Mouse (Mus musculus): Measurements from ENCODE around the gene Znrf3. TPM values are rescaled to one million over a fixed set of nuclear protein-coding genes. Genes with fewer than 3 reads are reported as not detected.

The Znrf3 gene
- polyA plus RNA-seq, 1 experiment = 13.0 TPM

DNA sequence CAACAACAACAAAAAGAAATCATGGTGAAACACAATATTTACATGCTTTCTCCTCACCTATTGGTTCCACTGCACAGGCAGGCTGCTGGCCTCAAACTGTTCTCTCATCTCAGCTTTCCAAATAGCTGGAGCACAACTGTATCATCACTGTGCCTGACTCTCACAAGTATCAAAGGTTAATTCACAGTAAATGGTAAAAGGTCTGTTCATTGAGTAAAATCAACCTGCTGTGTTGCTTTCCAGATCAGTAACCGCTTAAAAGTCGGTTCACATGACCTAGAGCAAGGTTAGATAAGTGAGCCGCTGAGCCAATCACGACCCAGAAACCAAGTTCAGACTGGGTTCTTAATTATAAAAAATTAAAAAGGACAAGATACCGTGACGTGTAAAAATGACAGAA lies 186.6 kb downstream of the Znrf3 start:
- no peaks in the 10 kb centered on the region for H3K27me3 ChIP-seq (ENCODE audit: control insufficient read depth, insufficient read depth, low read length)
- H3K27ac ChIP-seq (ENCODE audit: control insufficient read depth, insufficient read depth, low read depth, low read length) = no peak overlapping the region
- no peak for TF ChIP-seq CTCF (IDR thresholded peaks at IDR 0.05; ENCODE audit: control insufficient read depth, insufficient read depth, insufficient replicate concordance, low read depth, low read length)
- no peak for TF ChIP-seq POLR2A (IDR thresholded peaks at IDR 0.05; ENCODE audit: control insufficient read depth, low read depth, low read length)
- peaks cover 24% of the 10 kb centered on the region for H3K4me1 ChIP-seq (ENCODE audit: control insufficient read depth, insufficient read depth, low read length)
- no peaks in the 10 kb centered on the region for H3K36me3 ChIP-seq (ENCODE audit: control insufficient read depth, insufficient read depth, low read length)
- H3K4me3 ChIP-seq (ENCODE audit: control insufficient read depth, low read depth, low read length) = no peak overlapping the region

DNA sequence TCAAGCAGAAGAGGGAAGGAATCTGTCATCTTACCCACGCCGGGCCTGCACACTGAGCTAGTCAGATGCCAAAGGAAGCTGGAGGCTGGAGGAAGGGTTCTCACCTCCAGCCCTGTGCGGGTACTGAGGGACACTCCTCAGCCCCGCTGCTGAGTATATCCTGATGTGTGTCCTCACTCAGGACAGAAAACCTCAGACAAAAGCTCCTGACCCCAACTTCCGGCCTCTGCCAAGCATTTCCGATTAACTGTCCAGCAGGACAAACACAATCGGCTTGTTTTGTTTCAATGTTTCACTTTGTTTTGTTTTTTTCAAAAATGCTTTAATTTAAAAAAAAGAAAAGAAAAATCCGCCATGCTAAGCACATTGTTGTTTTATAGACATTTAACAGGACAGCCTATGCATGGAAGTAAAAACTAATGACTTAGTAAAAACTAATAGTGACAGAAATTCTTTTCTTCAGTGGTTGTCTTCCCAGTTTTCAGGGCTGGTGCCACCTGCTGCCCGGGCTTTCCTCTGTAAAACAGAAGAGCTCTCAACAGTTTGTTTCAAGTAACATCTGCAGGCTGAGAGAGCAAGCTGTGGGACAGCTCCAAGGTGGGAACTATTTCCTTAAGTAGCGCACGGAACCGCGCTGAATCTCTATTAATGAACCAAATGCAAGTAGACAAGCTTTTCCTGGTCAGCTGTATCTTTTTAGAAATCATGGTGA lies 187.3 kb downstream of the Znrf3 start:
- no peaks in the 10 kb centered on the region for H3K36me3 ChIP-seq (ENCODE audit: control insufficient read depth, insufficient read depth, low read length)
- H3K4me1 ChIP-seq (ENCODE audit: control insufficient read depth, insufficient read depth, low read length) = peaks cover 23% of the 10 kb centered on the region
- TF ChIP-seq POLR2A (IDR thresholded peaks at IDR 0.05; ENCODE audit: control insufficient read depth, low read depth, low read length) (no peak), CTCF (IDR thresholded peaks at IDR 0.05; ENCODE audit: control insufficient read depth, insufficient read depth, insufficient replicate concordance, low read depth, low read length) (no peak)
- H3K27me3 ChIP-seq (ENCODE audit: control insufficient read depth, insufficient read depth, low read length) = no peaks in the 10 kb centered on the region
- no peak overlapping the region for H3K27ac ChIP-seq (ENCODE audit: control insufficient read depth, insufficient read depth, low read depth, low read length)
- H3K4me3 ChIP-seq (ENCODE audit: control insufficient read depth, low read depth, low read length) = no peak overlapping the region

DNA sequence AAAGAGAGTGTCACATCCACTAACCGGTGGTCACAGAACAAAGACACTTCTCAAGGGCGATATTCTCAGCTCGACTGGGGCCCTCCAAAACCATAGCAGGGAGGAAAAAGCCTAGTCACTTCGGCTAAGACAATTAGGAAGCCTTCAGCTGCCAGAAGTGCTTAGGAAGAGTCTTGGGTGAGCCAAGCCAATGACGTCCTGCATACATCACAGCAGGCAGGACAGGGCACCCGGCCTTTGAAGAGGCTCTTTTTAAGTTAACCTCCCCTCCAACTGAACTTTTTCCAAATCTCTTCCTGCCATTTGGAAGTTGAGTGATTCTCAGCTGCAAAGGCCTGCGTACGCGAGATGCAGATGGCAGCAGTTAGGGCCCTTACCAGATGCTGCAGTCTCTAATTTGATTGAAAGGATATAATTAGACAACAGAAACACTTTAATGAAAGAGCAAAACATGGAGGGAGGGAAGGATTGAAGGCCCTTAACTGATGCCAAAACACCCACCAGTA lies 189.1 kb downstream of the Znrf3 start:
- no peak for TF ChIP-seq POLR2A (IDR thresholded peaks at IDR 0.05; ENCODE audit: control insufficient read depth, low read depth, low read length)
- no peak for TF ChIP-seq CTCF (IDR thresholded peaks at IDR 0.05; ENCODE audit: control insufficient read depth, insufficient read depth, insufficient replicate concordance, low read depth, low read length)
- no peak overlapping the region for H3K4me3 ChIP-seq (ENCODE audit: control insufficient read depth, low read depth, low read length)
- H3K27ac ChIP-seq (ENCODE audit: control insufficient read depth, insufficient read depth, low read depth, low read length) = no peak overlapping the region
- H3K36me3 ChIP-seq (ENCODE audit: control insufficient read depth, insufficient read depth, low read length) = no peaks in the 10 kb centered on the region
- H3K4me1 ChIP-seq (ENCODE audit: control insufficient read depth, insufficient read depth, low read length) = peaks cover 15% of the 10 kb centered on the region
- H3K27me3 ChIP-seq (ENCODE audit: control insufficient read depth, insufficient read depth, low read length) = no peaks in the 10 kb centered on the region

DNA sequence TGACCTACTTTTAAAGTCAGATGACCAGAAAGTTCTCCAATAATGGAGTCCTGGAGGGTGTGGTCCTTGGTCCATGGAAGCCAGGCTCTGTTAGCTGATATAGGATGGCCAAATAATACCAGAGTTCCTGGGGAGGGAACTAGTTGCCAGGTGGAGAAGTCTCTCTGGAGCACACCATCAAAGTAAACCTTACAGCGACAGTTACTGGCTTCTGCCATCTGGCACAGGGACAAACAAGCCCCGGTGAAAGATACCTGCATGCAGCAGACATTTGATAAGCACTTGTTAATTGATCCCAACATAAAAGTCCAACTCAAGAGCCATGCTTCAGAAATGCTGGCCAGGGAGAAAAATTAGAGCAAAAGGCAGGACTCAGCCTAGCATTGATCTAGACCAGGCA lies 190.6 kb downstream of the Znrf3 start:
- Histone ChIP-seq H3K4me3 (ENCODE audit: control insufficient read depth, low read depth, low read length) (no peak overlapping the region), H3K27ac (ENCODE audit: control insufficient read depth, insufficient read depth, low read depth, low read length) (no peak overlapping the region), H3K27me3 (ENCODE audit: control insufficient read depth, insufficient read depth, low read length) (no peaks in the 10 kb centered on the region), H3K36me3 (ENCODE audit: control insufficient read depth, insufficient read depth, low read length) (no peaks in the 10 kb centered on the region), H3K4me1 (ENCODE audit: control insufficient read depth, insufficient read depth, low read length) (peaks cover 12% of the 10 kb centered on the region)
- TF ChIP-seq POLR2A (IDR thresholded peaks at IDR 0.05; ENCODE audit: control insufficient read depth, low read depth, low read length) (no peak), CTCF (IDR thresholded peaks at IDR 0.05; ENCODE audit: control insufficient read depth, insufficient read depth, insufficient replicate concordance, low read depth, low read length) (no peak)

DNA sequence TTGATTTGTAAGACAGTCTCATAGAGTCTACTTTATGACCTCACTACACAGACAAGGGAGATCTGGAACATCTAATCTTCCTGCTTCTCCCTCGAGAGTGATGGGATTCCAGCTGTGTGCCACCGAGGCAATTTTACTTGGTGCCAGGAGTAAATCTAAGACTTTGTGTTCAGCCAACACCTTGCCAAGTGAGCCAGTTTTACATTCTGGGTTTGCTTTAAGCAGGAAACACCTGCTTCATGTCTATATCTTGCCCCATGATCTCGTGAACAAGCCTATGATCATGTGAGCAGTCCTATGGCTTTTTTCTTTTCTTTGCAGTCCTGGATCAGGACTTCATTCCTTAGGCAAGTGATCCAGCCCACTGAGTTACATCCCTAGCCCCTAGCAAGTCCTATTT lies 191.1 kb downstream of the Znrf3 start:
- Histone ChIP-seq H3K27me3 (ENCODE audit: control insufficient read depth, insufficient read depth, low read length) (no peaks in the 10 kb centered on the region), H3K4me1 (ENCODE audit: control insufficient read depth, insufficient read depth, low read length) (peaks cover 12% of the 10 kb centered on the region), H3K4me3 (ENCODE audit: control insufficient read depth, low read depth, low read length) (no peak overlapping the region), H3K36me3 (ENCODE audit: control insufficient read depth, insufficient read depth, low read length) (no peaks in the 10 kb centered on the region), H3K27ac (ENCODE audit: control insufficient read depth, insufficient read depth, low read depth, low read length) (no peak overlapping the region)
- TF ChIP-seq POLR2A (IDR thresholded peaks at IDR 0.05; ENCODE audit: control insufficient read depth, low read depth, low read length) = no peak
- no peak for TF ChIP-seq CTCF (IDR thresholded peaks at IDR 0.05; ENCODE audit: control insufficient read depth, insufficient read depth, insufficient replicate concordance, low read depth, low read length)

DNA sequence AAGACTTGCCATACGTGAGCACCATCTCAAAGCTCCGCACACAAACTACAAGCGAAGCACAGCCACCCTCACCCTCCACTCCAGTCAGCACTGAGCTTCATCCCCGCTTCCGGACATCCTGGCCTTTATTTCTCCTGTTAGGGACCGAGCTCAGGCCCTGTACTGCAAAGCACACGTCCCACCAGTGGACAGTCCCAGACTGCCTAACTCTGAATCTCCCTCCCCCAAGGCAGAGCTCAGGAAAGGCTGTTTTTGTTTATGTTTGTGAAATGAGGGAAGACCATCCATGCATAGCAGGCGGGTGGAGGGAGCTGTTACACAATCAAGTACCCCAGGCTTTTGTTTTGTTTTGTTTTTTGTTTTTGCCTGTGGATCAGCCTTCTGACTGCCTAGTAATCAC lies 191.9 kb downstream of the Znrf3 start:
- Histone ChIP-seq H3K27ac (ENCODE audit: control insufficient read depth, insufficient read depth, low read depth, low read length) (no peak overlapping the region), H3K36me3 (ENCODE audit: control insufficient read depth, insufficient read depth, low read length) (no peaks in the 10 kb centered on the region), H3K27me3 (ENCODE audit: control insufficient read depth, insufficient read depth, low read length) (no peaks in the 10 kb centered on the region), H3K4me3 (ENCODE audit: control insufficient read depth, low read depth, low read length) (no peak overlapping the region), H3K4me1 (ENCODE audit: control insufficient read depth, insufficient read depth, low read length) (peaks cover 12% of the 10 kb centered on the region)
- TF ChIP-seq CTCF (IDR thresholded peaks at IDR 0.05; ENCODE audit: control insufficient read depth, insufficient read depth, insufficient replicate concordance, low read depth, low read length) = no peak
- TF ChIP-seq POLR2A (IDR thresholded peaks at IDR 0.05; ENCODE audit: control insufficient read depth, low read depth, low read length) = no peak

DNA sequence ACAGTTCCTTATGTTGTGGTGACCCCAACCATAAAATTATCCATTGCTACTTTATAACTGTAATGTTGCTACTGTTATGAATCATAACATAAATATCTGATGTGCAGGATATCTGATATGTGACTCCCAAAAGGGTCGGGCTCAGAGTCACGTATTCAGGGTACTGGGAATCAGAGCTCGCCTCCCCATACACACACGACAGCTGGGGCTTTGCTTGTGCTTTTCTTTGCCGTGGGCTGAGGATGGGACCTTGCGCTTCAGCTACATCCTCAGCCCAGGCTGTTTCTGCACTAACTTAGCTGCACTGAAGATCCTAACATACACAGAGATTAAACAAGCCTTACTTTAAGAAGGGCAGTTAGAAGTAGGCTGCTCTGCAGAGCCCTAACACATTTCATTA lies 193.5 kb downstream of the Znrf3 start:
- TF ChIP-seq CTCF (IDR thresholded peaks at IDR 0.05; ENCODE audit: control insufficient read depth, insufficient read depth, insufficient replicate concordance, low read depth, low read length) = no peak
- no peak for TF ChIP-seq POLR2A (IDR thresholded peaks at IDR 0.05; ENCODE audit: control insufficient read depth, low read depth, low read length)
- Histone ChIP-seq H3K4me3 (ENCODE audit: control insufficient read depth, low read depth, low read length) (no peak overlapping the region), H3K36me3 (ENCODE audit: control insufficient read depth, insufficient read depth, low read length) (no peaks in the 10 kb centered on the region), H3K27ac (ENCODE audit: control insufficient read depth, insufficient read depth, low read depth, low read length) (no peak overlapping the region), H3K4me1 (ENCODE audit: control insufficient read depth, insufficient read depth, low read length) (peaks cover 3% of the 10 kb centered on the region; the same call in 1 of the 2 replicates), H3K27me3 (ENCODE audit: control insufficient read depth, insufficient read depth, low read length) (no peaks in the 10 kb centered on the region)
